ENCODE assay signal across 26 mouse cellular contexts in the genomic region with DNA sequence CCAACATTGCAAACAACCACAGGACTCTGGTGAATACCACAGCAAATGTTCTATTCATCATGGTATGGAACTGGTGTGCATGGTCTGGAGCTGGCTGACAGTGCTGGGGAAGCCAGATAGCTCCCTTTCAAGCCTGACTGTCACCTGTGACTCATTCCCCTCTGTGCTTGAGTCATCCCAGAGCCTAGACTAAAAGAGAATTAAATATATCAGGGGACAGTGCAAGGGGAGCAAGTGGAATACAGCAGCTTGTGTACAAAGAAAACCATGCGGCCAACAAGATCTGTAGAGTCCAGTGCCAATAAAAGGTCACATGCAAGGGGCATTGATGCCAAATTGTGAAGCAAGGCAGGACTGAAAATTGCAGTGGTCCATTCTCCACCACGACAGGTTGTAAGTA.
DNase-seq lines count a peak whose midpoint lies in the region; ATAC-seq and TF ChIP-seq lines count a peak whose summit lies in the region.
"Had no signal": no experiment of that assay in that cellular context is flagged by ENCODE, and none has a peak within 500 bp of the region (broad histone marks: within the 10 kb centered on the region; RNA-seq: fewer than 3 reads in every experiment).

No protein-coding gene starts in this region.

- no peak overlapping the region for H3K4me3 ChIP-seq in liver, adult 2 months (ENCODE audit: insufficient read depth, low read depth, low read length)
- no peak overlapping the region for H3K4me3 ChIP-seq in liver, postnatal 0 days (ENCODE audit: low read depth, low read length)
- H3K4me3 ChIP-seq: embryonic facial prominence, embryonic 10.5 days; embryonic facial prominence, embryonic 13.5 days; erythroblast, embryonic 14.5 days; forebrain, embryonic 12.5 days; forebrain, embryonic 15.5 days; heart, adult 2 months; heart, embryonic 10.5 days; heart, embryonic 13.5 days; hindbrain, embryonic 12.5 days; hindbrain, embryonic 15.5 days had no signal

- no peak for TF ChIP-seq POLR2A in liver, adult 2 months (IDR thresholded peaks at IDR 0.05; ENCODE audit: extremely low read depth, insufficient read depth, low read length)

- no peaks in the 10 kb centered on the region for H3K27me3 ChIP-seq in liver, adult 2 months (ENCODE audit: control insufficient read depth, insufficient read depth, low read length)
- no peaks in the 10 kb centered on the region for H3K27me3 ChIP-seq in liver, postnatal 0 days (ENCODE audit: insufficient read depth, low read length)
- H3K27me3 ChIP-seq: embryonic facial prominence, embryonic 13.5 days; forebrain, embryonic 12.5 days; forebrain, embryonic 15.5 days; heart, embryonic 13.5 days; hindbrain, embryonic 12.5 days; hindbrain, embryonic 15.5 days had no signal

- no peak overlapping the region for H3K27ac ChIP-seq in liver, adult 2 months (replicated peaks; ENCODE audit: insufficient read depth, low read depth, low read length)
- no peak overlapping the region for H3K27ac ChIP-seq in liver, postnatal 0 days (ENCODE audit: low read depth)
- H3K27ac ChIP-seq: embryonic facial prominence, embryonic 10.5 days; embryonic facial prominence, embryonic 13.5 days; forebrain, embryonic 12.5 days; forebrain, embryonic 15.5 days; heart, adult 2 months; heart, embryonic 10.5 days; heart, embryonic 13.5 days; hindbrain, embryonic 12.5 days; hindbrain, embryonic 15.5 days had no signal

- no peaks in the 10 kb centered on the region for H3K79me2 ChIP-seq in liver, adult 2 months (ENCODE audit: control insufficient read depth, insufficient read depth, low read length)

- ATAC-seq in liver, postnatal 0 days, result no peak
- ATAC-seq: activated CD4-positive, CD25-positive, alpha-beta regulatory T cell, adult 4 months; forebrain, embryonic 15.5 days; intestine, postnatal 0 days had no signal

- no peaks in the 10 kb centered on the region for H3K4me1 ChIP-seq in liver, adult 2 months (ENCODE audit: control insufficient read depth, insufficient read depth, low read length)
- H3K4me1 ChIP-seq in liver, postnatal 0 days (ENCODE audit: insufficient read depth), result no peaks in the 10 kb centered on the region
- H3K4me1 ChIP-seq: embryonic facial prominence, embryonic 10.5 days; embryonic facial prominence, embryonic 13.5 days; forebrain, embryonic 12.5 days; forebrain, embryonic 15.5 days; heart, embryonic 10.5 days; heart, embryonic 13.5 days; hindbrain, embryonic 12.5 days; hindbrain, embryonic 15.5 days had no signal

- 40% methylated on average over 2 of the region's 2 CpGs for WGBS in liver, adult 2 months
- WGBS in liver, postnatal 0 days (ENCODE audit: insufficient replicate concordance), result 73% methylated on average over 2 of the region's 2 CpGs

- TF ChIP-seq CTCF in liver, adult 2 months (IDR thresholded peaks at IDR 0.05; ENCODE audit: low read depth, low read length), result no peak
- no peak for TF ChIP-seq CTCF in liver, postnatal 0 days (IDR thresholded peaks at IDR 0.05; ENCODE audit: low read depth)

- TF ChIP-seq EP300 in liver, postnatal 0 days (IDR thresholded peaks at IDR 0.05; ENCODE audit: low read depth), result no peak

- DNase-seq in adrenal gland, postnatal 10 days, result peak; percentile 16
- DNase-seq in adrenal gland, adult 8-10 months, result no peak
- peak; percentile 38 for DNase-seq in liver, adult 2 months (ENCODE audit: extremely low read depth, low read depth, low spot score)
- DNase-seq in liver, postnatal 0 days, result no peak
- peak; percentile 9 for DNase-seq in Muller cell, postnatal 12 days (ENCODE audit: inconsistent ontology term)
- peak; percentile 36 for DNase-seq in brain, adult 2 months (ENCODE audit: low read depth, low spot score)
- no peak for DNase-seq in frontal cortex, adult 2 months (ENCODE audit: extremely low spot score in 1 of 2, low spot score in 1 of 2)
- DNase-seq in lung, postnatal 36 days, result no peak
- DNase-seq: cerebellum, adult 2 months; cerebellum, adult 9-11 months; cerebellum, postnatal 36 days; embryo, embryonic 11 days; gastrocnemius, postnatal 25 days; heart, adult 2 months; kidney, adult 2 months had no signal

- no peaks in the 10 kb centered on the region for H3K9me3 ChIP-seq in liver, postnatal 0 days (ENCODE audit: low read length)
- H3K9me3 ChIP-seq: embryonic facial prominence, embryonic 10.5 days; embryonic facial prominence, embryonic 13.5 days; forebrain, embryonic 12.5 days; forebrain, embryonic 15.5 days; heart, embryonic 10.5 days; heart, embryonic 13.5 days; hindbrain, embryonic 12.5 days; hindbrain, embryonic 15.5 days had no signal

- H3K4me2 ChIP-seq in liver, postnatal 0 days (ENCODE audit: low read depth, low read length), result no peak overlapping the region
- H3K4me2 ChIP-seq: embryonic facial prominence, embryonic 13.5 days; forebrain, embryonic 12.5 days; forebrain, embryonic 15.5 days; heart, embryonic 13.5 days; hindbrain, embryonic 12.5 days; hindbrain, embryonic 15.5 days had no signal

- no peaks in the 10 kb centered on the region for H3K36me3 ChIP-seq in liver, adult 2 months (ENCODE audit: control insufficient read depth, insufficient read depth, low read length)
- H3K36me3 ChIP-seq in liver, postnatal 0 days (replicated peaks; ENCODE audit: insufficient read depth, low read length), result no peaks in the 10 kb centered on the region
- H3K36me3 ChIP-seq: embryonic facial prominence, embryonic 10.5 days; embryonic facial prominence, embryonic 13.5 days; forebrain, embryonic 12.5 days; forebrain, embryonic 15.5 days; heart, embryonic 10.5 days; heart, embryonic 13.5 days; hindbrain, embryonic 12.5 days; hindbrain, embryonic 15.5 days had no signal

- H3K9ac ChIP-seq in liver, adult 2 months (ENCODE audit: low read depth, low read length), result no peak overlapping the region
- no peak overlapping the region for H3K9ac ChIP-seq in liver, postnatal 0 days (replicated peaks)
- H3K9ac ChIP-seq: embryonic facial prominence, embryonic 13.5 days; forebrain, embryonic 12.5 days; forebrain, embryonic 15.5 days; heart, embryonic 13.5 days; hindbrain, embryonic 12.5 days; hindbrain, embryonic 15.5 days had no signal

Comparison
In these comparisons a context has a peak if more than half of its experiments do, and no peak if none do; other contexts are left out.
1. DNase-seq: peak in adrenal gland, postnatal 10 days (single experiment), liver, adult 2 months (single experiment), Muller cell, postnatal 12 days (single experiment) and brain, adult 2 months (single experiment); none in adrenal gland, adult 8-10 months (single experiment), liver, postnatal 0 days (single experiment), frontal cortex, adult 2 months (0 of 2) and lung, postnatal 36 days (single experiment).